Mouse (Mus musculus) bone marrow macrophage, adult 2 months (primary cell): ENCODE data around the gene Myo15b.

Source experiments
- CTCF ChIP-seq: IDR thresholded peaks from 2 replicates; pipeline ENCODE4 v1.5.1; 2012; ENCODE audit warnings: low read depth, mild to moderate bottlenecking, low read length, moderate library complexity
- POLR2A ChIP-seq: IDR thresholded peaks from 2 replicates; pipeline ENCODE4 v1.6.1; 2012; ENCODE audit warnings: mild to moderate bottlenecking, low read depth, low read length, borderline replicate concordance

- TF ChIP-seq CTCF (no peak), POLR2A (no peak)
Observed at GRCm38 (mm10) chr11:115875935-115876334, 17.7 kb downstream of the Myo15b start.
